In the genomic region with DNA sequence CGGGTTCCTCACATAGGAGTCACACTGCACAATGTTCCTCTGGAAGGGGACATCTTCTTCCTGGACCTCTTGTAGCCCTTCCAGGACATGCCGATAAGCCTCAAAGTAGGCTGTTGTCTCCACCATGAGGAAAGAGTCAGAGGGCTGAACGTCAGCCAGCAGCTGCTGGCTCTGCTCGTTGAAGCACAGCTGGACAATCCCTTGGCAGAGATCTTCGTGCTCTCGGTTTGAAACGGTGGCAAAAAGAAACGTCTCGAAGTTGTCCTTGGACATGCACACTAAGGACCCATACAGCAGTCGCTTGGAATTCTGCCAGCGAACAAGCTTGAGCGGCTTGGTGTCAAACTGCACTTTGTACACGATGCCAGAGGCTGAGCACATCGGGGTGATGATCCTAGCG, we compare ENCODE assay signal across 9 mouse cellular contexts. TPM values are rescaled to one million over a fixed set of nuclear protein-coding genes. Genes with fewer than 3 reads are reported as not detected.
DNase-seq lines count a peak whose midpoint lies in the region.
"Had no signal": no experiment of that assay in that cellular context is flagged by ENCODE, and none has a peak within 500 bp of the region (broad histone marks: within the 10 kb centered on the region; RNA-seq: fewer than 3 reads in every experiment).

No protein-coding gene starts in this region.

- 95% methylated on average over 15 of the region's 15 CpGs for WGBS in forebrain, embryonic 10.5 days

- no peaks in the 10 kb centered on the region for H3K27me3 ChIP-seq in forebrain, embryonic 10.5 days (ENCODE audit: poor library complexity, severe bottlenecking)
- H3K27me3 ChIP-seq: embryonic facial prominence, embryonic 12.5 days; neural tube, embryonic 13.5 days had no signal

- H3K36me3 ChIP-seq in forebrain, embryonic 10.5 days (replicated peaks): peaks cover 84% of the 10 kb centered on the region

- no peak overlapping the region for H3K27ac ChIP-seq in forebrain, embryonic 10.5 days
- H3K27ac ChIP-seq: embryonic facial prominence, embryonic 12.5 days; neural tube, embryonic 13.5 days had no signal

- H3K4me3 ChIP-seq in forebrain, embryonic 10.5 days: no peak overlapping the region
- H3K4me3 ChIP-seq: embryonic facial prominence, embryonic 12.5 days; neural tube, embryonic 13.5 days had no signal

- intact Hi-C loops in left cerebral cortex, postnatal 4 days (cut with DNase I): no loop called here
- intact Hi-C loops in gastrocnemius, postnatal 36 days (cut with DNase I): no loop called here

- peak; percentile 44 for DNase-seq in left cerebral cortex, postnatal 4 days
- DNase-seq in left cerebral cortex, adult 8-10 months (ENCODE audit: low spot score in 2 of 2): no peak
- DNase-seq in gastrocnemius, postnatal 36 days: peak; percentile 27 to 45
- peak; percentile 65 for DNase-seq in heart, postnatal 4 days
- DNase-seq in lung, postnatal 36 days: peak; percentile 50
- no peak for DNase-seq in natural killer cell, adult 2 months (ENCODE audit: low spot score in 2 of 2)
- DNase-seq in forebrain, embryonic 10.5 days (ENCODE audit: extremely low spot score, low spot score): no peak

- no peaks in the 10 kb centered on the region for H3K9me3 ChIP-seq in forebrain, embryonic 10.5 days
- H3K9me3 ChIP-seq: embryonic facial prominence, embryonic 12.5 days; neural tube, embryonic 13.5 days had no signal

- H3K4me1 ChIP-seq in forebrain, embryonic 10.5 days: peaks cover 20% of the 10 kb centered on the region

RNA-seq across cellular contexts. Expression of gene Znfx1, which starts 7.4 kb away (rescaled TPM):
- total RNA-seq in left cerebral cortex, postnatal 4 days (2021): 10 to 100 TPM; 30.3 to 32.1 TPM
- 10 to 100 TPM; 77.1 to 92.1 (median 80.7) TPM for total RNA-seq in left cerebral cortex, adult 8-10 months (2022)
- total RNA-seq in gastrocnemius, postnatal 36 days (2021): 10 to 100 TPM; 19.0 to 20.7 TPM
- 10 to 100 TPM; 19.7 to 22.4 TPM for total RNA-seq in heart, postnatal 4 days (2021)
- 5.2 and 5.3 TPM in 2 replicates for polyA plus RNA-seq in forebrain, embryonic 10.5 days (2016; fragmentation: Nextera tagmentation; extraction: Ambion mirVana)

RNA-seq across cellular contexts. Expression of gene Ddx27, which starts 40.4 kb away (rescaled TPM):
- 10 to 100 TPM; 44.2 to 46.4 TPM for total RNA-seq in left cerebral cortex, postnatal 4 days (2021)
- total RNA-seq in left cerebral cortex, adult 8-10 months (2022): 10 to 100 TPM; 30.7 to 32.7 (median 31.1) TPM
- 1 to 10 TPM; 6.1 to 8.3 TPM for total RNA-seq in gastrocnemius, postnatal 36 days (2021)
- 10 to 100 TPM; 22.0 to 23.6 TPM for total RNA-seq in heart, postnatal 4 days (2021)
- polyA plus RNA-seq in forebrain, embryonic 10.5 days (2016; fragmentation: Nextera tagmentation; extraction: Ambion mirVana): 76.1 and 77.8 TPM in 2 replicates

RNA-seq across cellular contexts. Expression of gene Stau1, which starts 59.3 kb away (rescaled TPM):
- 100 to 1,000 TPM; 111 TPM for total RNA-seq in left cerebral cortex, postnatal 4 days (2021)
- 10 to 100 TPM; 62.6 to 66.0 (median 63.3) TPM for total RNA-seq in left cerebral cortex, adult 8-10 months (2022)
- 10 to 100 TPM; 30.9 to 33.6 TPM for total RNA-seq in gastrocnemius, postnatal 36 days (2021)
- 10 to 100 TPM; 55.8 to 58.6 TPM for total RNA-seq in heart, postnatal 4 days (2021)
- polyA plus RNA-seq in forebrain, embryonic 10.5 days (2016; fragmentation: Nextera tagmentation; extraction: Ambion mirVana): 87.9 and 91.6 TPM in 2 replicates

Comparison
In these comparisons a context has a peak if more than half of its experiments do, and no peak if none do; other contexts are left out.
1. DNase-seq: peak in left cerebral cortex, postnatal 4 days (single experiment), gastrocnemius, postnatal 36 days (2 of 2), heart, postnatal 4 days (single experiment) and lung, postnatal 36 days (single experiment); none in left cerebral cortex, adult 8-10 months (0 of 2), natural killer cell, adult 2 months (0 of 2) and forebrain, embryonic 10.5 days (single experiment).